ENCODE assay signal across 7 mouse cellular contexts in the genomic region with DNA sequence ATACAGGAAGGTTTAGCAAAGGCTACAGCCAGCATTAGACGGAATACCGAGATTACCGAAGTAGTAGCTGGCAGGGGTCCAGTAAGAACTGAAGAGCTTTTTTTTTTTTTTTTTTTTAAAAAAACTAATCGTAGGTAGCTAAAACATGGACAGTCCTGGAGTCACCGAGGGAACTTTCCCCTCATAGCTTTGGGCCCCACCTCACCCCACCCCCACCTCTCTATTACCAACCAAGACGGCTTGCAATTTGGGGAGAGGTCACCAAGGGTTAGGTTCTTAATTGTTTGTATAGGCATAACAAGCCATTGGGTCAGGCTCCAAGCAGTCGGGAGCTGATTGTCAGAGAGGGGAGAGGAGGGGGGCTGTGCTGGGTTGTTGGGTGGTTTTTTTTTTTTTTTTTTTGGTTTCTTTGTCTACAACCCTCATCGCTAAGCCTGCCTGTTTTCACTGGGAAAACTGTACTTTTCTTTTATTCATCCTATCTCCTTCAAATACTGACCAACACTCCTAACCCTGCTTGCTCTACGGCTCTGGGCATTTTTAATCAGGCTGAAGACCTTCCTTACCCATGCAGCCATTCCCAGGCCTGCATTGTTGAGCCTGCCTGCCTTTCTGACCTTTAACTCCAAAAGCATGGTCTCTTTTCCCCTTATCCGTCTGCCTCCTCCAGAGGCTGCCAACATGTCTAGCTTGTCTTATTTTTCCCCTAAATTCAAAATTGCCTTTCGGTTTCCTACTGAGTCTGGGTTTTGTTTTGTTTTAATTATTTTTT. TPM values are rescaled to one million over a fixed set of nuclear protein-coding genes. Genes with fewer than 3 reads are reported as not detected.
DNase-seq lines count a peak whose midpoint lies in the region; ATAC-seq and TF ChIP-seq lines count a peak whose summit lies in the region.

No protein-coding gene starts in this region.

- H3K9ac ChIP-seq in CH12.LX (ENCODE audit: insufficient read depth, low read depth), result peak overlapping the region; percentile 44
- H3K9ac ChIP-seq in forebrain, embryonic 13.5 days, result peak overlapping the region; percentile 86
- H3K9ac ChIP-seq in liver, embryonic 14.5 days (replicated peaks), result peak overlapping the region; percentile 98

- in situ Hi-C loops in CH12.LX (cut with MboI; ENCODE audit: low pct_ligation_motif_present, low pct_unique_long_range_greater_than_20kb, low sequenced_read_pairs), result loop anchor here (5.0 to 25.0 kb wide), 4 partner anchors 163 to 728 kb away; no protein-coding TSS in a partner anchor

- H3K27ac ChIP-seq in CH12.LX (ENCODE audit: insufficient read depth, low read depth), result peak overlapping the region; percentile 95
- H3K27ac ChIP-seq in forebrain, embryonic 13.5 days, result peak overlapping the region; percentile 97
- peak overlapping the region; percentile 84 for H3K27ac ChIP-seq in liver, embryonic 14.5 days

- no peak for TF ChIP-seq CTCF in CH12.LX (conservative IDR thresholded peaks at IDR 0.05 in 1 of 2, IDR thresholded peaks at IDR 0.05 in 1 of 2; ENCODE audit: low read depth in 2 of 2, low read length in 2 of 2)
- no peak for TF ChIP-seq CTCF in liver, embryonic 14.5 days (IDR thresholded peaks at IDR 0.05; ENCODE audit: low read depth)

- TF ChIP-seq EP300 in CH12.LX (IDR thresholded peaks at IDR 0.05; ENCODE audit: low read length), result no peak
- no peak for TF ChIP-seq EP300 in liver, embryonic 14.5 days (IDR thresholded peaks at IDR 0.05; ENCODE audit: low read depth)

- H3K4me2 ChIP-seq in CH12.LX (ENCODE audit: insufficient read depth, low read depth, poor library complexity, severe bottlenecking), result peak overlapping the region; percentile 99
- H3K4me2 ChIP-seq in forebrain, embryonic 13.5 days, result peak overlapping the region; percentile 78
- H3K4me2 ChIP-seq in liver, embryonic 14.5 days (ENCODE audit: low read depth), result peak overlapping the region; percentile 95

- dilution Hi-C loops in CH12.LX (cut with MboI; ENCODE audit: extremely low pct_ligation_motif_present, extremely low pct_unique_long_range_greater_than_20kb, low sequenced_read_pairs), result loop anchor here (25.0 kb wide), 1 partner anchor 153 kb away; no protein-coding TSS in a partner anchor

- DNase-seq in 416B (ENCODE audit: low read depth) (peak; percentile 70), CH12.LX (ENCODE audit: extremely low read depth) (peak; percentile 56)
- DNase-seq in liver, embryonic 14.5 days (ENCODE audit: low read depth in 3 of 3, low spot score in 3 of 3), result no peak
- DNase-seq in adrenal gland, postnatal 4 days (ENCODE audit: low spot score in 2 of 2), result no peak
- DNase-seq in ovary, postnatal 10 days (ENCODE audit: low spot score), result no peak
- DNase-seq in right cerebral cortex, adult 2 months (ENCODE audit: low spot score in 2 of 2), result no peak

- 2% methylated on average over 11 of the region's 11 CpGs for WGBS in forebrain, embryonic 13.5 days
- WGBS in liver, embryonic 14.5 days (ENCODE audit: insufficient replicate concordance), result 17% methylated on average over 11 of the region's 11 CpGs

- peaks cover 32% of the 10 kb centered on the region for H3K79me2 ChIP-seq in CH12.LX (replicated peaks; ENCODE audit: control insufficient read depth, extremely low read depth, insufficient read depth, poor library complexity, severe bottlenecking)

- TF ChIP-seq RAD21 in CH12.LX (IDR thresholded peaks at IDR 0.05; ENCODE audit: low read depth, low read length), result no peak

- H3K4me1 ChIP-seq in CH12.LX (ENCODE audit: control insufficient read depth in 1 of 2, insufficient read depth in 2 of 2), result peaks cover 5 to 49% of the 10 kb centered on the region in 2 experiments
- peaks cover 12% of the 10 kb centered on the region for H3K4me1 ChIP-seq in forebrain, embryonic 13.5 days
- peaks cover 25 to 31% of the 10 kb centered on the region in 2 experiments for H3K4me1 ChIP-seq in liver, embryonic 14.5 days (replicated peaks; ENCODE audit: control insufficient read depth in 2 of 2, insufficient read depth in 2 of 2, low read length in 1 of 2)

- no peaks in the 10 kb centered on the region for H3K27me3 ChIP-seq in CH12.LX (replicated peaks)
- no peaks in the 10 kb centered on the region for H3K27me3 ChIP-seq in forebrain, embryonic 13.5 days
- H3K27me3 ChIP-seq in liver, embryonic 14.5 days (ENCODE audit: control insufficient read depth, insufficient read depth, low read length), result no peaks in the 10 kb centered on the region

- ATAC-seq in forebrain, embryonic 13.5 days, result peak; percentile 20
- peak; percentile 0 for ATAC-seq in liver, embryonic 14.5 days (ENCODE audit: insufficient read depth)

- H3K36me3 ChIP-seq in CH12.LX (replicated peaks in 1 of 2; ENCODE audit: control insufficient read depth in 1 of 2, insufficient read depth in 1 of 2, low read length in 1 of 2), result peaks cover 3 to 14% of the 10 kb centered on the region in 2 experiments
- H3K36me3 ChIP-seq in forebrain, embryonic 13.5 days (ENCODE audit: poor library complexity, severe bottlenecking), result 0 out of 2 replicates have a peak, but pooled peaks cover 3% of the 10 kb centered on the region
- peaks cover 21% of the 10 kb centered on the region for H3K36me3 ChIP-seq in liver, embryonic 14.5 days (replicated peaks; ENCODE audit: control insufficient read depth, insufficient read depth, low read depth)

- TF ChIP-seq POLR2A in CH12.LX (IDR thresholded peaks at IDR 0.05; ENCODE audit: low read depth, low read length), result no peak; the same call in 1 of the 2 replicates

- peak overlapping the region; percentile 59 to 73 (median 62) for H3K4me3 ChIP-seq in CH12.LX (replicated peaks in 1 of 3; ENCODE audit: low read depth in 2 of 3, low read length in 2 of 3, poor library complexity in 1 of 3)
- H3K4me3 ChIP-seq in forebrain, embryonic 13.5 days, result peak overlapping the region; percentile 66
- H3K4me3 ChIP-seq in liver, embryonic 14.5 days (ENCODE audit: insufficient read depth in 1 of 2, low read depth in 2 of 2, low read length in 2 of 2), result peak overlapping the region; percentile 75 to 94

- no peaks in the 10 kb centered on the region for H3K9me3 ChIP-seq in CH12.LX (replicated peaks; ENCODE audit: low read length)
- H3K9me3 ChIP-seq in forebrain, embryonic 13.5 days (replicated peaks), result no peaks in the 10 kb centered on the region
- H3K9me3 ChIP-seq in liver, embryonic 14.5 days (ENCODE audit: control insufficient read depth, low read length), result no peaks in the 10 kb centered on the region

TF ChIP-seq in CH12.LX, 34 proteins besides CTCF, POLR2A, EP300 and RAD21:
- no peak for TF ChIP-seq TCF12 (IDR thresholded peaks at IDR 0.05; ENCODE audit: low read depth, low read length)
- TF ChIP-seq ELF1 (IDR thresholded peaks at IDR 0.05; ENCODE audit: low read depth, low read length), result no peak
- TF ChIP-seq MYC (IDR thresholded peaks at IDR 0.05; ENCODE audit: low read depth, low read length), result no peak
- TF ChIP-seq E2F4 (IDR thresholded peaks at IDR 0.05; ENCODE audit: insufficient replicate concordance, low read depth, low read length), result no peak
- peak; percentile 76 for TF ChIP-seq ZNF384 (IDR thresholded peaks at IDR 0.05; ENCODE audit: low read depth, low read length)
- no peak for TF ChIP-seq SMC3 (IDR thresholded peaks at IDR 0.05; ENCODE audit: low read depth, low read length)
- no peak for TF ChIP-seq SIN3A (IDR thresholded peaks at IDR 0.05; ENCODE audit: low read length)
- 0 out of 2 replicates have a peak, but pooled peaks have one; percentile 67 for TF ChIP-seq TBP (conservative IDR thresholded peaks at IDR 0.05; ENCODE audit: low read depth, low read length)
- no peak for TF ChIP-seq UBTF (IDR thresholded peaks at IDR 0.05; ENCODE audit: low read depth, low read length)
- no peak for TF ChIP-seq ZC3H11A (IDR thresholded peaks at IDR 0.05; ENCODE audit: low read depth, low read length)
- TF ChIP-seq CHD1 (IDR thresholded peaks at IDR 0.05; ENCODE audit: low read depth, low read length), result peak; percentile 62; the same call in 1 of the 2 replicates
- TF ChIP-seq MAFK (IDR thresholded peaks at IDR 0.05; ENCODE audit: insufficient replicate concordance, low read length), result 0 out of 2 replicates have a peak, but pooled peaks have one; percentile 3
- TF ChIP-seq USF2 (conservative IDR thresholded peaks at IDR 0.05; ENCODE audit: low read depth, low read length), result no peak
- no peak; the same call in 1 of the 2 replicates for TF ChIP-seq ZMIZ1 (IDR thresholded peaks at IDR 0.05; ENCODE audit: low read depth, low read length)
- TF ChIP-seq BHLHE40 (IDR thresholded peaks at IDR 0.05; ENCODE audit: low read depth, low read length), result no peak
- no peak for TF ChIP-seq MEF2A (IDR thresholded peaks at IDR 0.05; ENCODE audit: borderline replicate concordance, low read depth, low read length)
- TF ChIP-seq MAX (IDR thresholded peaks at IDR 0.05; ENCODE audit: low read length), result peak; percentile 43; the same call in 1 of the 2 replicates

RNA-seq across cellular contexts. Expression of gene Fignl1, which starts 0.8 kb away (rescaled TPM):
- total RNA-seq in CH12.LX (2012; rRNA removed) (82.8 and 98.5 TPM in 2 replicates), CH12.LX (2014; rRNA removed) (189 TPM in 2 replicates)
- 98.5 and 101 TPM in 2 replicates for polyA plus RNA-seq in CH12.LX (2012; ENCODE audit: insufficient read length, low read depth)
- 51.5 and 55.5 TPM in 2 replicates for polyA plus RNA-seq in forebrain, embryonic 13.5 days (2015; fragmentation: Nextera tagmentation; extraction: Ambion mirVana)
- 23.2 and 32.2 TPM in 2 replicates for polyA plus RNA-seq in liver, embryonic 14.5 days (2012; rRNA removed)
- 102 and 110 TPM in 2 replicates for polyA plus RNA-seq in liver, embryonic 14.5 days (2014; fragmentation: Nextera tagmentation; extraction: Ambion mirVana)
- 10 to 100 TPM; 17.9 to 18.2 TPM for total RNA-seq in adrenal gland, postnatal 4 days (2021)

Comparison
In these comparisons a context has a peak if more than half of its experiments do, and no peak if none do; other contexts are left out.
1. DNase-seq: peak in 416B (single experiment) and CH12.LX (single experiment); none in liver, embryonic 14.5 days (0 of 3), adrenal gland, postnatal 4 days (0 of 2), ovary, postnatal 10 days (single experiment) and right cerebral cortex, adult 2 months (0 of 2).
2. H3K9ac ChIP-seq: peak in every context shown above with its lines; median percentile 98 in liver, embryonic 14.5 days; 86 in forebrain, embryonic 13.5 days; 44 in CH12.LX.
3. Peak in every context shown above with its lines, with median percentiles within 50 percentile points of each other: H3K27ac ChIP-seq, H3K4me2 ChIP-seq and H3K4me3 ChIP-seq.